Mouse (Mus musculus) erythroid progenitor cell, adult 5-6 weeks (primary cell): ENCODE measurements at regions not wholly inside any gene's neighbourhood (a gene's known extent, or its start where the extent isn't known, plus 50 kb on each side); places are given as distances from the start of the nearest gene placed in this dataset.
"Not testable (repeated sequence)": the region's sequence is repeated elsewhere in the genome, so short reads cannot be mapped to it uniquely, and the experiment has no call there.

Experiments used
- ATAC-seq: replicated peaks from 2 replicates; pipeline ENCODE4 v1.8.0; 2016; ENCODE audit warnings: moderate number of reproducible peaks, mild to moderate bottlenecking, moderate TSS enrichment, inconsistent platforms; ENCODE audit not compliant: poor library complexity, low FRiP score, severe bottlenecking

DNA sequence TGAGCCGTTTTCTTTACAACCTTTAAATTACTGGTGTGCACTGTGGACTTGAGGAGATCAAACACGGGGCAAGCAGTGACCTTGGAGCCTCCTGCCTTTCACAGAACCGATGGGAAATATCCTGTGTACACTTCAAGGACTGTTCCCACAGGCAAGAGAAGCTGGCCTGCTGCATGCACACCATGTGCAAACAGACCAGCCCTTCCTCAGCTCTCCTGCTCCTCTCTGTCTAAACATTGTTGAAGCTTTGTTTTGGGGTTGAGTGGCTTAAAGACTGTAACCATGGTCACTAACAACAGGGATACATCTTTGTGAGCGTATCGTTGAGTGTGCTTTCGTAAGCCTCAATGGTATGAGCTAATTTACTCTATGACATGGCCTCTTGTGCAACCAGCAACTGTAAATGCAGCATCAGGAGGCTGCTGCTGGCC is 50.2 kb upstream of the Agps start:
- no peak for ATAC-seq

DNA sequence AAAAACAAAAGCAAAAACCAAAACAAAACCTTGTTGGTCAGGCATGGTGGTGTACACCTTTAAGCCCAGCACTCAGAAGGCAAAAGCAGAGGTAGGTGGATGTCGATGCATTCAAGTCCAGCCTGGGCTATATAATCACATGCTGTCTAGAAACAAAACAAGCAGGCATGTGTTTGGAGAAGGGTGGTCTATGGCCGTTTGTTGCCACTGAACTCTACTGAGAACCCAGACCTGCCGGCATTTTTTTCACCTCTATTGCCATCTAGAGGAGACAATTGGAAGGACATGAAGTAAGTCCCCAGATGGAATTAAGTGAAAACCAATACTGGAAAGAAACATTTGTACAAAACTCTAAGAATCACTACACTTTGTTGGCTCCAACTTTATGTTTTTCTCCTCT is 50.9 kb upstream of the Agps start:
- peak; percentile 61; the same call in 1 of the 2 replicates for ATAC-seq

DNA sequence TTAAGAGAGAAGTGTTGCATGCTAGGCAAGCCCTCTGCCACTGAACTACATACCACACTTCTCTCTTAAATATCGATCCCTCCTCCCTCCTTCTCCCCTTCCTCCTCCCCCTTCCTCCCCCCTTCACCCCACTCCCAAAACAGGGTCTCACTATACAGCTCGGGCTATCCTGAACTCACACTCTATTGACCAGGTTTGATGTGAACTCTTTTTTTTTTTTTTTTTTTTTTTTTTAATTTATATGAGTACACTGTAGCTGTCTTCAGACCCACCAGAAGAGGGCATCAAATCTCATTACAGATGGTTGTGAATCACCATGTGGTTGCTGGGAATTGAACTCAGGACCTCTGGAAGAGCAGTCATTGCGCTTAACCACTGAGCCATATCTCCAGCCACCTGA is 53.3 kb upstream of the Agps start:
- not testable (repeated sequence) for ATAC-seq

DNA sequence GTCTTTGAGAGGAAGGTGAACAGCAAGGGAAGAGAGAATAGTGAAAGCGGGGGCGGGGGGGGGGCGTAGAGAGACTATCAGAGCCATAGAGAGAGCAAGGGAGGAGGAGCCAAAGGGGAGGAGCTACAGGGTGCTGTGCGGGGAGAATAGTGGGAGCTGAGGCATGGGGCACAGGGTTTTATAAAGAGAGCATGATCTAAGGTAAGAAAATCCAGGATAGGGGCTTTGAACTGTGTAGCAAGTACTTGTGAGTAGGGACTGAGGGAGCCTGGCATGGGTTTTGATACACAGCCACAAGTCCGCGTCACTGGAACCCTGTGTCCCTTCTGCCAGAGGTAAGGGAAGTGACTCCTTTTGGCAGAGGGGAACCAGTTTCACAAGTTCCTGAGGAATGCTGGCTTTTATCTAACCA is 54.9 kb upstream of the Agps start:
- ATAC-seq = no peak; the same call in 1 of the 2 replicates

DNA sequence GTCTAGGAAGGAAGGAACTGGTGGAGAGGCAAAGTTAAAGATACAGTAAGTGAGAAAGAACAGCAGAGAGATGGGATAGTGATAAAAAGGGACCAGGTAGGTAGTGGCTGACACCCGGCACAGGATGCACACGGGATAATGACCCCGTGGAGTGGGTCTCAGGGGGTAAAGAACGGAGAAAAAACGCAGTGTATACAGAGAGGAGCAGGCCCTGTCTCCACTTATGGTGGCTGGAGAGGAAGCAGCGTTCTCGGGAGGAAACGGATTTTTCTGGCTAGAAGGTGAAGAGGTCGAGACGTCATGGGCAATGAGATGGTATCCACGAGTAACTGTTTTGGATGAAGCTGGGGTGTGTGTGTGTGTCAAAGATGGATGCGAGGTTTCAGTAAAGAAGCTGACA is 55.4 kb upstream of the Agps start:
- no peak for ATAC-seq

DNA sequence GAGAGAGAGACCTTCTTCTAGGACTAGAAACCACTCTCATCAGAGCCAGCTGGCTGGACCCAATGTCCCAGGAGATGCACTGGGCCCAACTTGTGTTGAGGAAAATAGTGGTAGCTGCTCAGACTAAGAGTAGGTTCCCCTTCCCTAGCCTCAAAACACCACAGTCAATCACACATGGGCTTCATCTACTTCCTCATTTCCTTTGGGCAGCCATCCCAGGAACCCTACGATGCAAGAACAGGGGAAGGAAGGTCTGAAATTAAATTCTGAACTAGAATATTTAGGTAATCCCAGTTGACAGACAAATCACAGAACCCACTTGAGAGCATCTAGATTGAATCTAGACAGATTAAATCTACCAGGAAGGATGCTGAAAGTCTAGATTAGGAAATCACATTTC is 56.8 kb upstream of the Agps start:
- ATAC-seq = no peak

DNA sequence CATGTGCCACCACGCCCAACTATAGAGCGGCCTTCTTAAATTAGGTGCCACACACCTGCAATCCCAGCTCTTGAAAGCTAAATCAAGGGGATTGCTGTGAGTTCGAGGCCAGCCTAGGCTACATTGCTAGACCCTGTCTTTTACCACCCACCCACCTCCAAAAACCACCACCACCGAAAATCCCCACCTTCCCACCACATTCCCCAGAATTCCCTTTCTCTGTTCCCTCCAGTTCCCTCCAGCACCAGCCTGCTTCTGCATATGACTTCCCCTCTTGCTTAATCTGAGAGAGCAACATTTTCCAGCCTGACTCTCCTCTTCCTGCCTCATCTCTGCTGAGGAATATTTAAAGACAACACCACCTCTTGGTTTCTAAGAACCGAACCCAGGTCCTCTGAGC is 58.5 kb upstream of the Agps start:
- ATAC-seq = no peak

DNA sequence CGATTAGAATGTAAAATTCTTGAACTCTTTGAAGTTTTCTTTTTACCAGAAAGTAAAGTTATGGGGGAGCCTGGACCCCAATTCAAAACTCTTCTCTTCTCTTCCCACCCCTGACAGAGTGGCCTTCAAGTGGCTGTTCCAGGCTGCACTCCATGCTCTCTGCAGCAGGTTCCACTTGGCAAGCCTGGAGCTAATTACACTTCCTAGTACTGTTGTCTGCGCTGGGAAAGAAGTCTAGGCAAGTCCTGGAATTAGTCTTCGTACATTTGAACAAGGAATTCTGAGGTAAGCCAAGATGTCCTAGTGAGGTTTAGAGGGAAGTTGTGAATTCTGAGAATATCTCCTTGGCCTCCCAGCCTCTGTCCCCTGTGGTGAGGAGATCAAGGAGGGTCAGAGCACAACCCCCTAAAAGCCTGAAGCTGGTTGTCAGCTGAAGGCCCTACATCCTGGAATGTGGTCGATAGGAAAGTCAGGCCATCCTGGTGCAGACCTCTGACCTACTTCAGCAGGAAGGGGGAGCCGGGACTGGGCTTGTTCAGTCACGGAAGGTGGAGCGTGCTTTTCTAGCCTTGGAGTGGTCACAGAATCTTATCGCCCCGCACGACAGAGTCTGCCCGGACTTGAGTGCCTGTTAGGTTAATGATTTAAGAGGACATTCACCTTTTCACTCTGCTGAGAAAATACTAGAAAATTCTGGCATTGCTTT is 59.6 kb upstream of the Agps start:
- no peak for ATAC-seq

DNA sequence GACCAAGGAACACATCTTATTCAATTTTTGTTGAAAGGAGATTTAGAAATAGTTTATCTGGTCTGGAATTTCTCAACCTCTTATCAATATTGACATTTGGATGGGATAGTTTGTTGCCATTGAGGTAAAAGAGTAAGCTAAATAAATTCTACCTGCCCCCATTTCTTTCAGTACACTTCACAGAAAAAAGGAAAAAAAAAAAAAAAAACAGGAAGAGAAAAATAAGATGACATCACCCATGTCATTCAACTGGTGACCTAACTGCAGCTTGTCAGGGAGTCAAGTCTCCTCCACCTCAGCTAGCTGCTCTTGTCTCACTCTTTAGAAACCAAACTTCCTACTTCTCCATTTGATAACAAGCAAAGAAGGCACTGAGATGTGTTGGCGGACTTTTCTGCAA is 61.3 kb upstream of the Agps start:
- ATAC-seq = no peak

DNA sequence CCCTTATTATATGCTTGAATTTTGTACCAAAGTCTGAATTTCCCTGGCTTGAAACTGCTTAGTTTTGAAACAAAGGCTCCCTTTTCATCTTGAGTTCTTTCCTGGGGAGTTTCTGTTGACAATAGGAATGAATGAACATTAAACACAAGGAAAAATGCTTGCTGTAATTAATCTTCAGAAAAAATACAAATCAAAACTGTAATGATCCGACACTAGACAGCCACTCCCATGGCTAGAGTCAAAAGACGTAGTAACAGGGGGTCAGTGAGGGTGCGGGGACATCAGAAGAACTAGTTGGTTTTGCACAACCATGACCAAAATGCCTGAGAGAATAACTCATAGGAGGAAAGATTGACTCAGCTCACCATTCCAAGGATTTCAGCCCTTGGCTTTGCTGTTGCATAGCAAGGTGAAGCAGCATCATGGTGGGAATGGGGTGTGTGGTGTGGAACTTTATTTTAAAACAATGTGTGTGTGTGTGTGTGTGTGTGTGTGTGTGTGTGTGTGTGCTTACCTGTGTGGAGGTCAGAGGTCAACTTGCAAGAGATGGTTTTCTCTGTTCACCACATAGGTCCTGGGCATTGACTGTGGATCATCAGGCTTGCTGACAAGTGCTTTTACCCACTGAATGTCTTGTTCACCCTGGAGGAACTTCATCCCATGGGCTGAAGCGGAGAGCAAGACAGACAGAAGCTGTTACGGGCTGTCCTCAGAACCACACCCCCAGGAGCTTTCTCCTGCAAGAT is 63.2 kb upstream of the Agps start:
- no peak for ATAC-seq

DNA sequence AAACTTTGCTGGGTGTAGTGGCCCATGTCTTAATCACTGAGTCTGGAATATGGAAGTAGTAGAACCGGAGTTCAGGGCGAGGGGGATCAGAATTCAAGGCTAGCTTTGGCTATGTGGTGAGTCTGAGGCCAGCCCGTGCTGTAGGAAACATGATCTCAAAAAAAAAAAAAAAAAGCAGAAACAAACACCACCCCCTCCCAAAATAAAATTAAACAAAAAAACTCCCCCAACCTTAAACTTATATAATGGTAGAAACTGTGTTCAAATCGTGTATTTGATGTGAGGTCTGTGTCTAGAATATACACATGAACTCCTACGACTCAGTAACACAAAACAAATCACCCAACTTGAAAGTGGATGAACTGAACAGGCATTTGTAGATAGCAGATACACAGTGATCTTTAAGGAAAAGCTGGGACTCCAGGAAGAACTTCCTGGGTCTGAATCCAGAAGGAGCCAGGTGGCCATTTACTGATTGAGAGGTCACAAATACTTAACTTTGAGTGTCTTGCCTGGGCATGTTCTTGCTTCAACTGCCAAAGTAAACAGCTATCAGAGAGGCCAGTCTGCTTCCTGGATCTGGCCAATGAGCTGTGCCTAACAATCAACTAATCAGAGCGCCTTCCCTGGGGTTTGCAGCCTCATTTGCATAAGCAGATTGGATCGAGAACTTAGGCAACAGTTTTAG is 63.6 kb upstream of the Nfe2l2 start:
- ATAC-seq = peak; percentile 77

DNA sequence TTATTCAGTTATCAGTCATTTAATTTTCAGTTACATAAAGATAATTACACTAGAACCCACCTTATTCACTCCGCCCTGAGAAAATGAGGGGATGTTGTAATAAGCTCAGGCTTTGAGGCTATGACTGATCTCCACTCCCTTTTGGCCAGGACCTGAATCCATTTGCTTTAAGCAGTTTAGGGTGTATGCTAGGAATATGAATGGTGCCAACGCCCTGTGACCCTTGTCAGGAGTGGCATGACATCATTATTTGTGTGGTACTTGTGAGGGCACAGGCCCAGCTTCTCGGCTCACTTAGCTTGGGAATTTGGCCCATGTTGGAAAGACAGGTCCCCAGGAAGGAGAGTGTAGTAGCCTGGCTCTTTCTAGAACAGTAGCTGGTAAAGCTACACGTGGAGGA is 61.0 kb upstream of the Nfe2l2 start:
- no peak for ATAC-seq

DNA sequence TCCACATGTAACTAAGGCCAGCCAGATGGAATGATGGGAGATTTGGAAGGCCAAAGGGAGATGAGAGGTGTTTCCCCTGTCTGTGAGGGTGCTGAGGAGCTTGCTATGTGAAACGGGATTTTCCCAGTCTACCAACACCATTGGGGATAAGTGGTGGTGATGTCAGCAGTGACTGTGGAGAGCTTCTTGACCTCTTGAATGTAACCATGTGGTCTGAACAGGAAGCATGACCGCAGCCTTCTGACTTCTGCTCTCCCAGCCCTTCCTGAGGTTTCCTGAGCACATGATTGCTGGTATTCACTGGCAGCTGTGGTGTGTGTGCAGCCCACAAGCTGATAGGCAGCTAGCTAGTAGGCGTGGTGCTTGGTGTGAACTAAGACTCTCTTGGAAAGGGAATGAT is 58.8 kb upstream of the Nfe2l2 start:
- no peak for ATAC-seq

DNA sequence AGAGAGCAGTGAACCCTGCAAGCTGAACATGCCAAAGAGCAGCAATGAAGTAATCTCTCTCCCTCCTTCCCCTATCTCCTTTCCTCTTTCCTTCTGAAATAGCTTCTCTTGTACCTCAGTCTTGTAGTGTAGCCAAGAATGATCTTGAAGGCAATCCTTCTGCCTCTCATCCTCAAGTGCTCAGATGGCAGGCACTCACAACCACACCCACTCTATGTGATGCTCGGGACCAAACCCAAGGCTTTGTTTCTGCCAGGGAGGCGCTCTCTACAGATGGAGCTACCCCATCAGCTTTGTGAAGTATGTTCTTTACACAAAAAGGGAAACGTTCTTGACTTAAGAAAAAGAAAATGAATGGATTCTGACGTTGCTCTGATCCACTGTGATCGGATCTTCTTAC is 57.6 kb upstream of the Nfe2l2 start:
- no peak for ATAC-seq

DNA sequence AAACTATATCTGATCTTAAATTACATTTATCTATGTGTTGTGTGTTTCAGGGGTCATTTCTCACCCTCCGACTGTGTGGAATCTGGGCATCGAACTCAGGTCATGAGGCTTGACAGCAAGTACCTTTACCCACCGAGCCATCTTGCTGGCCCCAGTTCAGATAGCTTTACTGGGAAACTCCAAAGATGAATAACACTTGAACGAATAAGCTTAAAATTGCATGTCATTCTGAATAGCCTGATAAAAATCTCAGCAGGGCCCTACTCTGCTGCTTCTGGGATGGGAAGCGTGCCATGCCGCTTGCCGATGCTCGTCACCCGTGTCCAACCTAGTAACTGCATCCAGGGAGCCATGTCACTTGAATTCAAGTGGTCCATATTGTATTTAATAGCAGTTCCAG is 57.2 kb upstream of the Nfe2l2 start:
- no peak for ATAC-seq

DNA sequence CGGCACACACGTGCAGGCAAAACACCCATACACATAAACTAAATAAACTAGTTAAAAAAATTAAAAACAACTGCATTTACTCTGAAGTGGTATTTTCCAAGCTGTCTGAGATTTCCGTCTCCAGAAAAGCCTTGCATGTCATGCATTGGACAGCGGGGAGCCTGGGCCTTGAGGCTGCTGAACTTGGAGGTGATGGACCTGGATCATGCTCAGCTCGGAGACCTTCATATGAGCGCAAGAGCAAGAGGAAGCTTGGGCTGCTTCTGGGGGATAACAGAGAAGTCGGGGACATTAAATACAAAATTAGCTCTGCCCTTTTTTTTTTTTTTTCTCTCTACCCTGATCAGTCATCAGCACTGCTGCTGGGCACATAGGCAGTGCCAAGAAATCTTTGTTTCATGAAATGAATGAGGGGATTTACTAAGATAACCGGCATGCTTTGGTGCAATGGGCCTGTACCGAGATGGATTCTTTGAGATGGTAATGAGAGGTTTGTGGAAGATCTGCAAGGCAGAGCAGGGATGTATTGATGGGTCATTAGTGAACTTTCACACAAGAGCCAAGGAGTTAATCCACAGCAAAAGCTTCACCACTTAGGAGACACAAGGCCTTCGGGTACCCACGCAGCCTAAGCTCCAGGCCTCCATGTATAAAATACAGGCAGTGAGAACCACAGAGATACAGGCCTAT is 54.9 kb upstream of the Nfe2l2 start:
- no peak for ATAC-seq

DNA sequence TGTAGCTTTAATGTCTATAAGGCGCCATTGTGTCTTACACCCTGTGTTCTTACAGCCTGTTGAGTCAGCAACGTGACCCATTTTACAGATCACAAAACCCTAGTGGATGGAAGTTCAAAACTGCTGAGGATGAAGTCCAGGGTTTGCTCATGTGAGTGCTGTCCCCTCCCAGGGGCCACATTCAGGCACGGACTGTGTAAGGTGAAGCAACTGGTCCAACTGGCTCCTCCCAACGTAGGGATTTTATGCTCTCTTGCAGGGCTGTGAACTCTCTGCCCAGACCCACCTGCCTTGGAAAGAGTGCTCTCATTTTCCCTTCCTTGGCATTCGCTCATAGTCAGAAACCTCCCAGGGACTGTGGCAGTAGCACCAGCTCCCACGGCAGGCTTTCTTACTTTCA is 53.8 kb upstream of the Nfe2l2 start:
- ATAC-seq = no peak

DNA sequence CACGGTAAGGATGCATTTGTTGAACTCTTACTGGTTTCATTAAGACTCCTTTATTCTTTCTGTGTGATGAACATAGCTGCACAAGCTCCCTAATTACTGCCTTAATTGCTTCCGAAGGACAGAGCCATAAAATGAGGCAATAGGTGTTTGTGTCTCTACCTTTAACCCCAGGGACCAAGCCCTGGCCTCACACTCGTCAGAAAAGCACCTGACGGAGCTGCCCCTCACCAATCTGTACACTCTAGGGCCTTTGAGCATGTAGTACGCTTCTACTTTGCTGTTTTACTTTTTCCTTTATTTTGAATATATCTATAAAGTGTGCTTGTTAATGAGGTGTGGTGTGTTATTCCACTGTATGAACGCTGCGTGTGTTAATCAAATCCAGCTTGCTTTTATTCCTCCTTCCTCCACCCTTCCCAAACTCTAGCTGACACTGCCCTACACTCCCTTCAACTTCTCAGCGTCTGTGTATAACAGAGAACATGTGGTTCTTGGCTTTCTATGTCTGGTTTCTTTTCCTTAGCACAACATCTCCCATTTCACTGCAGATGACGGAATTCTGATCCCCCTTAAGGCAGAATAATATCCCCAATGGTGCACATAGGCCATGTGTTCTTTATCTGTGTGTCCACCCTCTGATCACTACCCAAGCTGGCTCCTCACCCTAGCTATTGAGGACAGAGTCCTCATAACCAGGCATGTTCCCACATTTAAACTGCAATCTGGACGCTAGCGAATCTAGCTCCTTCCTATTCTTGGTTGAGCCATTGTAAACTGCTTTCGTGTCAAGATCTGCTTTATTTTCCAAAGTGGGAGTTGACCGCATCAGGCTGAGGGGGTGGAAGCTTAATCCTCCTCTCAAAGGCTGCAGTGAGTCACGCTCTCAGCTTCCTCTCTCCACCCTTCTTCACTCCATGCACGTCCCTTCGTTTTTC is 52.5 kb upstream of the Nfe2l2 start:
- no peak for ATAC-seq

DNA sequence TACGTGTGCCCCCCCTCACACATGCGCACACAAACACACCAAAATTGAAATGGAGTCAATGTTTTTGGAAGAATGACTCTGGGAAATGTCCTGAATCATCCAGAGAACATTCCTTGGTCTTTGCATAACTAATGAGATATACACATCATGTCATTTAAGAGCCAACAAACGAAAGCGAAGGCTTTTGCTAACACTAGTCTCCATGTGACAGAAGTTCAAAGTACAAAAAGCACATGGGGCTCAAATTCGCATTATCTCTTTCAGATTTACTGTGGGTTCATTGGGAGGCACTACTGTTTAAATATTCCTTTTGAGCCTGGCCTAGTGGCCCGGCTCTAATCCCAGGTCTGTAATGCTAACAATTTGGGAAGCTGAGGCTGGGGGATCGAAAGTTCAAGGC is 50.2 kb upstream of the Nfe2l2 start:
- ATAC-seq = no peak
